Mouse (Mus musculus) liver, postnatal 0 days (tissue): Measurements from ENCODE around the gene S1pr3.

ENCODE experiments used
- CTCF ChIP-seq: sonication (generic); IDR thresholded peaks from 2 replicates; pipeline ENCODE4 v1.5.1; 2016; ENCODE audit warnings: antibody characterized with exemption, low read depth
- EP300 ChIP-seq: IDR thresholded peaks from 2 replicates; pipeline ENCODE4 v1.6.1; 2016; ENCODE audit warnings: antibody characterized with exemption, low read depth, mild to moderate bottlenecking

DNA sequence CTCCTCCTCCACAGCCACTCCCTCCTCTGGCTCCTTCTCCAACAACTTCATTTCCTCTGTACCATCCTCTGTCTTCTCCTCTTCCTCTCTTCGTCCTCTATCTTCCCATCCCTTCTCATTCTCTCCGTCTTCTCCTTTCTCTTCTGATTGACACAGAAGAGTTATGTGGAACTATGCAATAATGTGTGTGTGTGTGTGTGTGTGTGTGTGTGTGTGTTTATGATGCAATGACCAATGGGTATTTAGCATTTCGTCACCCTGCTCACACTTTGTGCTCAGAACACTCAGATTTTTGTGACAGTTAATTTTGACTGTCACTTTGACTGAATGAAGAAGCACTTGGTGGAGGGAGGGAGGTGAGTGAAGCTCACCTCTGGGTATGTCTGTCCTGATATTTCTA, 39.1 kb upstream of the S1pr3 start:
- TF ChIP-seq CTCF = no peak
- TF ChIP-seq EP300 = no peak
